Mouse (Mus musculus): ENCODE data around the gene Ubxn2a. TPM values are rescaled to one million over a fixed set of nuclear protein-coding genes. Genes with fewer than 3 reads are reported as not detected.

Ubxn2a gene
- polyA plus RNA-seq, 1 experiment from 2014 or later = 30.7 TPM

- Histone ChIP-seq H3K9me3 (no peaks in the 10 kb centered on the region), H3K27me3 (ENCODE audit: insufficient read depth, poor library complexity, severe bottlenecking) (0 out of 2 replicates have a peak, but pooled peaks cover 10% of the 10 kb centered on the region), H3K27ac (peak within 1 kb of the TSS; percentile 91), H3K4me1 (peaks cover 19% of the 10 kb centered on the region), H3K36me3 (no peaks in the 10 kb centered on the region), H3K4me3 (peak within 1 kb of the TSS; percentile 77)
- WGBS = under 1% methylated on average over 30 of the region's 30 CpGs
- DNase-seq (ENCODE audit: low spot score) = peak; percentile 98
These were observed 64.5 kb downstream of the Ubxn2a start, which contains the start of gene Wdcp for GRCm38 (mm10) chr12:4842890-4843597. Gene Wdcp (plus strand): TSS chr12:4843303.

GRCm38 (mm10) chr12:4842456-4842855 is 65.0 kb downstream of the Ubxn2a start:
- 0 out of 2 replicates have a peak overlapping the region, but pooled peaks have one; percentile 77 for H3K4me3 ChIP-seq
- no peak overlapping the region for H3K27ac ChIP-seq
- 87% methylated on average over 8 of the region's 8 CpGs for whole genome bisulfite sequencing
- peaks cover 19% of the 10 kb centered on the region for H3K4me1 ChIP-seq
- DNase-seq (ENCODE audit: low spot score) = no peak
- H3K36me3 ChIP-seq = no peaks in the 10 kb centered on the region
- 0 out of 2 replicates have a peak, but pooled peaks cover 10% of the 10 kb centered on the region for H3K27me3 ChIP-seq (ENCODE audit: insufficient read depth, poor library complexity, severe bottlenecking)
- H3K9me3 ChIP-seq = no peaks in the 10 kb centered on the region

GRCm38 (mm10) chr12:4841392-4841887 is 66.1 kb downstream of the Ubxn2a start, which contains the start of gene Fkbp1b:
Gene Fkbp1b (minus strand): TSS chr12:4841591.
- Histone ChIP-seq H3K4me3 (peak within 1 kb of the TSS; percentile 73), H3K9me3 (no peaks in the 10 kb centered on the region), H3K27me3 (ENCODE audit: insufficient read depth, poor library complexity, severe bottlenecking) (0 out of 2 replicates have a peak, but pooled peaks cover 10% of the 10 kb centered on the region), H3K4me1 (peaks cover 19% of the 10 kb centered on the region), H3K27ac (peak within 1 kb of the TSS; percentile 84), H3K36me3 (no peaks in the 10 kb centered on the region)
- peak; percentile 87 for DNase-seq (ENCODE audit: low spot score)
- WGBS = 1% methylated on average over 37 of the region's 37 CpGs

GRCm38 (mm10) chr12:4840741-4841140 is 66.8 kb downstream of the Ubxn2a start:
- H3K27ac ChIP-seq = peak overlapping the region; percentile 84
- no peaks in the 10 kb centered on the region for H3K9me3 ChIP-seq
- peaks cover 19% of the 10 kb centered on the region for H3K4me1 ChIP-seq
- no peaks in the 10 kb centered on the region for H3K36me3 ChIP-seq
- DNase-seq (ENCODE audit: low spot score) = no peak
- 0 out of 2 replicates have a peak, but pooled peaks cover 10% of the 10 kb centered on the region for H3K27me3 ChIP-seq (ENCODE audit: insufficient read depth, poor library complexity, severe bottlenecking)
- WGBS = 3% methylated on average over 11 of the region's 11 CpGs
- peak overlapping the region; percentile 73 for H3K4me3 ChIP-seq

GRCm38 (mm10) chr12:4840010-4840409 is 67.5 kb downstream of the Ubxn2a start:
- H3K36me3 ChIP-seq = no peaks in the 10 kb centered on the region
- DNase-seq (ENCODE audit: low spot score) = no peak
- H3K9me3 ChIP-seq = no peaks in the 10 kb centered on the region
- H3K4me3 ChIP-seq = no peak overlapping the region
- 53% methylated on average over 6 of the region's 6 CpGs for WGBS
- H3K4me1 ChIP-seq = peaks cover 19% of the 10 kb centered on the region
- no peak overlapping the region for H3K27ac ChIP-seq
- H3K27me3 ChIP-seq (ENCODE audit: insufficient read depth, poor library complexity, severe bottlenecking) = 0 out of 2 replicates have a peak, but pooled peaks cover 10% of the 10 kb centered on the region

- H3K4me3 ChIP-seq = no peak overlapping the region
- no peak overlapping the region for H3K27ac ChIP-seq
- 25% methylated on average over 4 of the region's 4 CpGs for WGBS
- H3K9me3 ChIP-seq = no peaks in the 10 kb centered on the region
- H3K27me3 ChIP-seq (ENCODE audit: insufficient read depth, poor library complexity, severe bottlenecking) = 0 out of 2 replicates have a peak, but pooled peaks cover 10% of the 10 kb centered on the region
- DNase-seq (ENCODE audit: low spot score) = no peak
- peaks cover 9% of the 10 kb centered on the region; the same call in 1 of the 2 replicates for H3K4me1 ChIP-seq
- peaks cover 6% of the 10 kb centered on the region; the same call in 1 of the 2 replicates for H3K36me3 ChIP-seq
These were observed 70.5 kb downstream of the Ubxn2a start for GRCm38 (mm10) chr12:4836959-4837358.

Other genes with a start within 250 kb of the Ubxn2a start
- gene Fam228a, start 169.3 kb downstream of the Ubxn2a start, polyA plus RNA-seq (2016; fragmentation: Nextera tagmentation; extraction: Ambion mirVana) = 0.31 and 0.35 TPM in 2 replicates
- 1.2 and 1.8 TPM in 2 replicates for gene Pfn4, start 138.7 kb downstream of the Ubxn2a start, polyA plus RNA-seq (2016; fragmentation: Nextera tagmentation; extraction: Ambion mirVana)
- 2.2 and 2.6 TPM in 2 replicates for gene Fam228b, start 138.4 kb downstream of the Ubxn2a start, polyA plus RNA-seq (2016; fragmentation: Nextera tagmentation; extraction: Ambion mirVana)
- gene Sf3b6, start 90.2 kb downstream of the Ubxn2a start, polyA plus RNA-seq (2016; fragmentation: Nextera tagmentation; extraction: Ambion mirVana) = 164 and 196 TPM in 2 replicates
- 7.4 and 12.5 TPM in 2 replicates for gene Fkbp1b, start 66.1 kb downstream of the Ubxn2a start, polyA plus RNA-seq (2016; fragmentation: Nextera tagmentation; extraction: Ambion mirVana)
- gene Wdcp, start 64.4 kb downstream of the Ubxn2a start, polyA plus RNA-seq (2016; fragmentation: Nextera tagmentation; extraction: Ambion mirVana) = 17.6 and 18.4 TPM in 2 replicates
- gene Mfsd2b, start 33.3 kb downstream of the Ubxn2a start, polyA plus RNA-seq (2016; fragmentation: Nextera tagmentation; extraction: Ambion mirVana) = 10.9 and 13.5 TPM in 2 replicates
- gene Atad2b, start 9.6 kb upstream of the Ubxn2a start, polyA plus RNA-seq (2016; fragmentation: Nextera tagmentation; extraction: Ambion mirVana) = 6.7 and 8.8 TPM in 2 replicates